Mouse (Mus musculus) right cerebral cortex, adult 18-20 months (tissue): ENCODE measurements at regions not wholly inside any gene's neighbourhood (a gene's known extent, or its start where the extent isn't known, plus 50 kb on each side); places are given as distances from the start of the nearest gene placed in this dataset.

Experiments used
- DNase-seq: peaks from one replicate; pipeline ENCODE4 v3.0.0; 2022; ENCODE audit warnings: mixed read lengths

DNA sequence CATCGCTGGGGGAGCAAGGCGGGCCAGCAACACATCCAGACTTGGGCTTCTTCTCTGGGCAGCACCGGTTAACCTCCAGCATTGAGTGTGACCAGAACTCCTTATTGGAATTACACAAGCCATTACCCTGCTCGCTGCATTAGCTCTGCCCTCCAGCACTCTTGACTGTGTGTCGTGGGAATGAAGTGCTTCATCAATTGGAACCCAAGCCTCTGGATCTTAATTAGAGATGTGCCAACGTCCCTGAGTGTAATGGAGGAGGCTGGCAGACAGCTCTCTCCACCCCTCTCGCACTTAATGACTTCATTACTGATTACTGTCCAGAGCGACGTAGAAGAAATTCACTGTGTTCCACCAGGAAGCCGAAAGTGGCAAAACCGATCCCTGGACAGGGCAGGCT is 240.6 kb downstream of the Cdh26 start:
- no peak for DNase-seq

DNA sequence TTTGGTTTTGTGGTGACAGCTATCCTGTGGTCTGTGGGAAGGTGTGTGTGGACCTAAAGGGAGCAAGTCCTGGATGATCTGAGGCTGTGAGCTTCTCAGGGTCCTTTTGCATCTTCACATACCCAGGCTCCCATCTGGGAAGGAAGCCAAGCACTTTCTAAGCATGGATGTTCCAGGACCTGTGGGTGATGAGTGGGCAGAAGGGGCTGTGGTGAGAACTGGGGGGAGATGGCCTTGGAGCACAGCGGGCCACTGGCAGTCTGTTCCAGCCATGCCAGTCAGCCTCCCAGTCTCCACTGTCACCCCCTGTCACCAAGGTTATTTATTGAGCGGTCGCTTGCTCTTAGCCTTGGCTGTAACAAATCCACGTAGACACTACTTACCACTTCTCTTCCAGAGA is 243.3 kb downstream of the Cdh26 start:
- no peak for DNase-seq

- no peak for DNase-seq
Observed at GRCm38 (mm10) chr2:178674621-178675020, 244.3 kb downstream of the Cdh26 start.

- no peak for DNase-seq
Observed at GRCm38 (mm10) chr2:178676970-178677369, 246.6 kb downstream of the Cdh26 start.

DNA sequence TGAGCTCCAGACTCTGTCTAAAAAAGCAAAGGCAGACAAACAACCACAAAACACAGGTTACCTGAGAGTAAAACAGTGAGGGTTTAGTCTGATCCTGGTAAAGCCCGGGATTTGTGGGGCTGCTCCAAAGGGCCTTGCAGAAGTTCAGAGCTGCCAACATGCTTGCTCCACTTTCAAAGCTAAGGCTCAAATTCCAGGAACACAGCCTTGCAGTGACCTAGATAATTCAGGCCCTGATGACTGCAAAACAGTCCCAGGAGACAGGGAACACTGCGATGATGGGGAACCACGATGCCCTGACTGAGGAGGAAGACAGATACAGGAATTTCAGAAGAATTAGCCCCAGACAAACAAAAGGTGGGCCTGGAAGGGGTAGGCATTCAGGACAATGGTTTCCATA is 250.0 kb downstream of the Cdh26 start:
- no peak for DNase-seq

- no peak for DNase-seq
Observed at GRCm38 (mm10) chr2:178684026-178684958, 254.0 kb downstream of the Cdh26 start.

DNA sequence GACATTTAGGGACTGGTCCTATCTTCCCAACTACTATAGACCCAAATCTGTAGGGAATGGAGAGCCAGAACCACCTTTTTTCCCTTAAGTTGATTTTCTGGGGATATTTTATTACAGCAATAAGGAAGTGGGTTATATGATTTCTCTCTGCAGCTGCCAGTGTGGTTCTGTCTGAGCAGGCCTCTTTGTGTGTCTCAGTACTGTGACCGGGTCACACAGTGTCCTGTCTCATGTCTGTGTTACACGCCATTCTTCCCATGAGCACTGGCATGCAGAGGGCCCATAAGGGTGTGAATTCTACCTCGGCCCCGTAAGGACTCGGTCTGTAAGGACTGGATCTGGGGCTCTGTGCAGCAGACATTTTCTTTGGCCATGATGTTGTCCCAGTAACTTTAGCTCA is 254.9 kb downstream of the Cdh26 start:
- DNase-seq, result no peak

DNA sequence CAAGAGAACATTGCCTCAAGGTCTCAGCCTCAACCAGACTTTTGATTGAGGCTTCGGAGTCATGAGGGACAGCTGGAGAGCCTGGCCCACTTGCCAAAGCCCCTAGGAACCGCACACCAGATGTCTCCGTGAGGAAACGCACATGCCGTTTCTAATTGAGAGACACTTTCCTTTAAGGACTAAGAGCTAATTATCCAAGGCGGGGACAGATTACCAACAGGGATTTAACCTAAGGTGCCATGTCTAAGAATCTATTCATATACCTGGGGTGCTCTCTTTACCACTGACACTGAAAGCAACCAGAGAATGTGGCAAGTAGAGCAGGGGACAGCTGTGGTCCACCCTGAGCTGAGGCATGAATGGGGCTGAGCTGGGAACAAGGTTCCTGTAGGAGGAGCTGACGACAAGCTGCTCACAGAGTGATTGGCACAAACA is 255.9 kb downstream of the Cdh26 start:
- DNase-seq, result no peak

DNA sequence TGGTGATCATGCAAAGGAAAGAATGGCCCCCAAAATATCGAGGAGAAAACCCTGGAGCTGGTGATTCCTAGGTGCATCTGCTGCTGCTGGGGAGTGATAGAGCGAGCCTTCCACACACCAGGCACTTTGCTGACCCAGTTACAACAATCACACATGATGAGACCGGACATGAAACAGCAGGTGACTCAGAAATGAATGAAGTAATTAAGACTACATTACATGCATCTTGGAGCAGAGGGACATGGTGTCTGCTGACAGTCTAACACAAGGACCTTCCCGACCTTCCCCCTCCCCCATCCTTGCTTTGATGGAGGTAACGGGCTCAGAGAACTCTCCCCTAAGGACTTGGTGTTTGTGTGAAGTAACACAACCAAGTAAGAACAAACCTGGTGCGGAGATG is 258.3 kb downstream of the Cdh26 start:
- no peak for DNase-seq

DNA sequence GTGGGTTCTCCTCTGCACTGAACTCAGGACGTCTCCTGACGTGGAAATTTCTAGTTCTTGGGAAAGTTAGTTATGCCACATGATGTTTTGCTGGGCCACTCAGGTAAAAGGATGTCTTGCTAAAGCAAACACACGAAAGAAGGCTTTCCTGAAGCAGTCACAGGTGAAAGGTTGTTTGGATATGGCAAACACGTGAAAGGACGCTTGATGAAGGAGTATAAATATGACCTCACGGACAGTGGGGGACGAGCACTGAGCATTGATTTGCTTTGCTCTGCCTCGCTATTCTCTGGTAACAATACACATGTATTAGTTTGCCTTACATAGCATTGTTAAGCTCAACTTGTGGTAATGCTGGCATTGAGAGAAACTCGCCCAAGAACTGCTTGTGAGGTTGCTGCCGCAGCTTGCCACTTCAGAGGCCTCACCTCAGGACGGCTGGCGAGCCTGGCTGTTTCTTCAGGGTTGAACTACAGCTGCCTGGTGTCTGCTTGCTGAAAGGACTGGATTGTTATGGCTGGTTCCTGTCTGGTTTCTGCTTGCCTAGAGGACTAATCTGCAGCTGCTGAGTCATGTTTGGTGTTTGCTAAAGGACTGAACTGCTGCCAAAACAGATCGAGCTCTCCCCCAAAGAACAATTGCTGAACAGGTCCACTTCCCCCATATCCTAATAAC is 261.0 kb downstream of the Cdh26 start:
- DNase-seq, result no peak

- DNase-seq, result no peak
Observed at GRCm38 (mm10) chr2:178691865-178692228, 261.5 kb downstream of the Cdh26 start.

- DNase-seq, result no peak
Observed at GRCm38 (mm10) chr2:178692231-178692630, 261.9 kb downstream of the Cdh26 start.

DNA sequence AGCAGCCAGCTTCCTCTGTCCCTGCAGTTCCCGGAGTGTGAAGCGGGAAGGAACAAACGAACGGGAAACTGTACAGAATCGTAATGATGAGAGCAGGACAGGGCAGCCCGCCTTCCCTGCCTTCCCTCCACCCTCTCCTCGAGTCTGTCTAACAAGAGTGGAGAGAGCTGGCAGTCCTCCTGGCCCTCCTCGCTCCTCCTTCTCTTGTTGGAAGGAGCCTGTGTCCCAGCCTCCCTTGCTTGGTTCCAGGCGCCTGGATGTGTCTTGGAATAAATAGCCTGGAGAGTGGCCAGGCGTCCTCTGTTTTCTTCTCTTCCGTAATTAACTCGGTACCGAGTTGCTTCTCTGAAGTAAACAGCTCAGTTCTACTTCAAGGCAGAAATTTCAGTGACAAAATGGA is 268.3 kb downstream of the Cdh26 start:
- DNase-seq, result peak; percentile 87

DNA sequence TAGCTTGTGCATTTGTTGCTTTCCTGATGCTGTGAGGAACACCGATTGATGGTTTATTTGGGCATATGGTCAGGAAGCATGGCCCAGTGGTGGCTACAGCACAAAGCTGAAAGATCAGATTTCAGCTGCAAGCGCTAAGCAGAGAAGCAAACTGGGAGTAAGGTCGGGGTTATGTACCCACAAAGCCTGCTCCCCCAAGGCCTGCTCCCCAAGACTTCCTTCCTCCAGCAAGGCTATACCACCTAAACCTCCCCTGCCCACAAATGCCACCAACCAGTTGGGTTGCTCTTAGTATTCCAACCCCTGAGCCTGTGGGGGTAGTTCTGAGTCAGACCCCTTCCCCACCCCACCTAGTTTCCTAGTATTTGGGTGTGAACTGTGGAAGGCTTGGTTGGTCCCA is 270.5 kb downstream of the Cdh26 start:
- no peak for DNase-seq

DNA sequence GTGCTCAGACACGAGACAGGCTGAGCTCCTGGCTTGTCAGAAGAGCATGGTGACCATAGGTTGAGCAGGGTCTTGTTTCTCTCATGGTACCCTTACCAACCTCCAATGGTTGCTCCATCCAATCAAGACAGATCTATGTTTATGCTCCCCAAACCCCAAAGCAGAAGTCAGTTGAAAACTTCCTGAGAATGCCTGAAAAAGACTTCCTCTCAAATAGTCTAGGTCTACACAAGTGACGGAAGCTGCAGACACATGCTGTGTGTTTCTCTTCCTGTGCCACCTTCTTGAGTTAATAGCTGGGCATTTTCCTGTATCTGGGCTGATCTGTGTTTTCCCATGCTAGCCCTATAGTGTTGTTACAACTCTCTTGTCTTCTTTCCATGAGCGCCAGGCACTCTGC is 274.2 kb downstream of the Cdh26 start:
- no peak for DNase-seq

- no peak for DNase-seq
Observed at GRCm38 (mm10) chr2:178708649-178709048, 278.3 kb downstream of the Cdh26 start.

- no peak for DNase-seq
Observed at GRCm38 (mm10) chr2:178709192-178709881, 279.0 kb downstream of the Cdh26 start.

- DNase-seq, result no peak
Observed at GRCm38 (mm10) chr2:178710001-178710400, 279.7 kb downstream of the Cdh26 start.

- no peak for DNase-seq
Observed at GRCm38 (mm10) chr2:178711587-178712080, 281.3 kb downstream of the Cdh26 start.

- DNase-seq, result no peak
Observed at GRCm38 (mm10) chr2:178712391-178712892, 282.1 kb downstream of the Cdh26 start.

GRCm38 (mm10) chr2:178715500-178716245 is 285.3 kb downstream of the Cdh26 start:
- no peak for DNase-seq

DNA sequence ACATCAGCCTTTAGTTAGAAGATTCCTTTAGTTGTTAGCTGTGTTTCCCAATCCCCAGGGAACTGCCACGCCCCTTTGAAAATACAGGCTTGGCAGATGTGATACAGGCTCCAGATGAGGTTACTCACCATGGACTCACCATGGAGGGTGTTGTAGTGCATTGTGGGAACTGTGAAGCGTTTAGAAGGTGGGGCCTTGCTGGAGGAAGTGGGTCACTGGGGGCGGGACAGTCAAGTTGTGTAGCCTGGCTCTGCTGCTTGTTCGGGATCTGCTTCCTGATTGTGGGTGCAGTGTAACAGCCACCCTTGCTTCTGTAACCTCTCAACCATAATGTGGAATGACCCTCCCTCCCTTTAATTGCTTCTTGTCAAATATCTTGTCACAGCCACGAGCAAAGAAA is 287.7 kb downstream of the Cdh26 start:
- DNase-seq, result no peak

DNA sequence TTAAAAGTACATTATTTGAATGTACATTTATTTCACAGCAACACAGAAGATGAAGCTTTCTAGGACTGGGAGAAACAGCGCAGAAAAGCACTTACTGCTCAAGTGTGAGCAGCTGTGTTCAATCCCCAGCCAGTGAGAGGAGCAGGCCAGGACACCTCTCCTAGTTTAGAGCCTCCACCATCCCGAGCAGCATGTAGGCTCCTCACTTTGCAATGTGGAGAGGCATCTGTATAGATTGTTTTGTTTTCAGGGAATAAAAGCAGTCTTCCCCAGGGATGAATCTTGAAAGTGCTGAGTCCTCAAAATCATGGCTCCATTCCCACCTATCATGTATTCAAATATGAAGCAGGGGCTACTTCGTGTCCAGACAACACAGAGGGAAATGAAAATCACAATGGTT is 293.1 kb downstream of the Cdh26 start:
- DNase-seq, result no peak
